Mouse (Mus musculus): ENCODE data around the gene Nup93. TPM values are rescaled to one million over a fixed set of nuclear protein-coding genes. Genes with fewer than 3 reads are reported as not detected.

The Nup93 gene
- polyA plus RNA-seq, 1 experiment = 24.3 TPM

DNA sequence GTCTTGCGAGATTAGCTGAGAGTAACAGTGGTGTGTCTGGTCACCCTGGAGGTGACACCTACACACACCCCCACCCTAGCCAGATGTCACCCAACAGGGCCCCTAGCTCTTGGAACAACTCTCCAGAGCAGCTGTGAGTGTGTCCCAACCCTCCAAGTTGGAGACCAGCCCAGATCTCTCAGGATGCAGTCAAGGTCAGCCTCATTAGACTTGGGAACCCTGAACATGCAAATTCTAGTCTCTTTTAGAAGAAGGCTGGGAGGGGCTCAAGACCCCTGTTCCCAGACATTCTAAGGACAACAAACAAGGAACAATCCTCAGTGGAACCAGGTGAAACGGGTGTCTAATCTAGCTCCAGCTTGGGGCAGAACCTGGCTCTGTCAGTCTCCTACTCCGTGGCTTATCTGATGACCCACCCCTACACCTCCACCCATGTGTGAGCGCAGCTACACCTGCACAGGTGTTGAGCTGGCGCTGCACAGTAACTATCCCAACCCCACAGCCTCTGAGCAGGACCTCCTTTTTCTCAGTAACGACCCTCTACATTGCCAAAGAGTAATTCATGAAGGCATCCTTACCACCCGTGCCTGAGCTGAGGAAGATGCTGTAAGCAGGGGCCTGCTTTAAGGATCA, 148.4 kb downstream of the Nup93 start:
- DNase-seq (ENCODE audit: low read depth) = no peak

DNA sequence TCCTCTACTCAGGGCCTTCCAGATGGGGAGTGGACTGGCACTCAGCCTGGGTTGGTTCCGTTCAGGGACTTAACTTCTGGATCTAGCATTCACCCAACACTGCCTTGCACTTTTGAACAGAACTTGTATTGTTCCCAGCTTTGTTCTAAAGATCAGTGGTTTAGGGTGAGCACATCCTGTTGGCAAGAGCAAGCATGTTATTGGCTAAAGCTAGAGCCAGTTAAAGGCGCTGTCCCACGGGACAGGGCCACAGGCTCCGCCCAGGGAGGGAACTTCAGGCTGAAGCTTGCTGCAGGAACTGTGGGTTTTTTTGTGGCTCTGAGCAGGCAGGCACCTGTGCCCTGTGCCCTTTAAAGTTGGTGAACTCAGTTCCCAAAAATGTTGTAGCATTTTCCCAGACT, 148.9 kb downstream of the Nup93 start:
- DNase-seq (ENCODE audit: low read depth) = no peak

DNA sequence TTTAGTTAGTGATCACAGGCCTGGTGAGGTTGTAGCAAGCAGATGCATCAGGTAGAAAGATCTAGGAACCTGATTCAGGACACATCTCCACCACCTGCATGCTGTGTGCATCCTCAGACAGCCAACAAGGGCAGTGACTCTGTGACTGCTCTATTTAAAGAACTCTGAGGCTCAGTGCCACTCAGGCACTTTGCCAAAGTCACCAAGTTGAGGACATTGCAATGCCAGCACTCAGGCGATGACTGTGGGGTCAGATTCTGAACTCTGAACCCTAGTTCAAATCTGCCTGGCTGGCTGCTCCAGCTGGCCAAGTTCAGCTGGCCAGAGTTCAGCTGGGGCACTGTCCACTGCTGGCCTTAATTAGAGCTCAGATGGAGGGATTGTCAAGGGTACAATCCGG, 149.5 kb downstream of the Nup93 start:
- no peak for DNase-seq (ENCODE audit: low read depth)

DNA sequence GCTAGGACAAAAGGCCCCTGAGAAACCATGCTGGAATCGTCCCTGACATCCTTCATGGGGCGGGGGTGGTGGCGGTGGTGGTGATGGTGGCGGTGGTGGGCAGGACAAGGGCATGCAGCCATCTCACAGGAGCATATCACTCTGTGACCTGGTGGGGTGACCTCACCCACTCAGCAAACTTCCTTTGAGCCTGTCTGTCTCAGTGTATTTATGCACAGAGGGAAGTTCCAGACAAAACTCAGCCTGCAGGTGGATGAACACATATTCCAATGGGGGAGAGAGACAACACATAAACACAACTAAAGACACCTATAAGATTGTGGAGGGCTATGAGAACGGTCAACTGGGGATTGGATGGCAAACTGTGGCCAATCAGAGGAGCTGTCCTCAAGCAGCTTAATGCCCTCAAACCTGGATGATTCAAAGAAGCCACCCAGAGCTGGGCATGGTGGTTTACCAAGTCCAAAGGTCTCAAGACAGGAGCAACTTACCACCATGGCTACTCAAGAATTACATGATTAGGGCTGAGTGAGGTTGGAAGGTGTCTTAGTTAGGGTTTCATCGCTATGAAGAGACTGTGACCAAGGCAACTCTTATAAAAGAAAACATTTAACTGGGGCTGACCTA, 150.4 kb downstream of the Nup93 start:
- no peak for DNase-seq (ENCODE audit: low read depth)

DNA sequence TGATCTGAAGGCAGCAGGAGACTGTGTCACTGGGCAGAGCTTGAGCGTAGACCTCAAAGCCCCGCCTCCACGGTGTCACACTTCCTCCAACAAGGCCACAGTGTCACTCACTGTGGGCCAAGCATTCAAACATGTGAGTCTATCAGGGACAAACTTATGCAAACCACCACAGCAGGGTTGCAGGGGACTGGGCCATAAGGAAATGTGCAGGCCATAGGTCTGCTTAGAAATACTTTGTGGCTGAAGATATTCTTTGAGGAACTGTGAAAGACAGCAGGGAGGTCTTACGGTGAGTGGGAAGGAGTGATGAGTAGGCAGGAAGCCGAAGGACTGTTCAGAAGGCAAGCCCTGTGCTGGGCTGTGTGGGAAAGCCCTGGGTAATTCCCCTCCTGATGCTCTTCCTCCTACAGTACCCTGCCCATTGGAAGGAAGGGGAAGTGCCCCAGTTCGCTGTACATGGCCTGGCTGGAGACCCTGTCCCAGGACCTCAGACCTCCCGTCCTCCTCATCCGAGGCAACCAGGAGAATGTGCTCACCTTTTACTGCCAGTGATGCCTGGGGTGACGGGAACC, 151.1 kb downstream of the Nup93 start:
- no peak for DNase-seq (ENCODE audit: low read depth)

Other genes with a start within 250 kb of the Nup93 start
- gene Amfr, start 201.7 kb upstream of the Nup93 start, polyA plus RNA-seq (2012; rRNA removed) = 138 and 142 TPM in 2 replicates
- gene Nudt21, start 177.5 kb upstream of the Nup93 start, polyA plus RNA-seq (2012; rRNA removed) = 10.0 and 16.2 TPM in 2 replicates
- gene Ogfod1, start 177.4 kb upstream of the Nup93 start, polyA plus RNA-seq (2012; rRNA removed) = 9.0 and 9.4 TPM in 2 replicates
- 26.9 and 28.2 TPM in 2 replicates for gene Bbs2, start 115.6 kb upstream of the Nup93 start, polyA plus RNA-seq (2012; rRNA removed)
- not detected in 2 replicates for gene Mt4, start 77.4 kb upstream of the Nup93 start, polyA plus RNA-seq (2012; rRNA removed)
- gene Mt3, start 62.0 kb upstream of the Nup93 start, polyA plus RNA-seq (2012; rRNA removed) = 4.9 and 22.1 TPM in 2 replicates
- gene Mt2, start 41.9 kb upstream of the Nup93 start, polyA plus RNA-seq (2012; rRNA removed) = 147 and 159 TPM in 2 replicates
- 866 and 1,103 TPM in 2 replicates for gene Mt1, start 35.5 kb upstream of the Nup93 start, polyA plus RNA-seq (2012; rRNA removed)
- 1.0 and 1.1 TPM in 2 replicates for gene Slc12a3, start 114.6 kb downstream of the Nup93 start, polyA plus RNA-seq (2012; rRNA removed)
- 262 and 303 TPM in 2 replicates for gene Herpud1, start 171.9 kb downstream of the Nup93 start, polyA plus RNA-seq (2012; rRNA removed)
- 11.2 and 13.3 TPM in 2 replicates for gene Nlrc5, start 219.8 kb downstream of the Nup93 start, polyA plus RNA-seq (2012; rRNA removed)

Data from gonadal fat pad, adult 2 months (tissue).